Mouse (Mus musculus) common myeloid progenitor, adult 5-6 weeks (primary cell): ENCODE measurements around the gene Ccdc88b. TPM values are rescaled to one million over a fixed set of nuclear protein-coding genes. Genes with fewer than 3 reads are reported as not detected.
"Not testable (repeated sequence)": the region's sequence is repeated elsewhere in the genome, so short reads cannot be mapped to it uniquely, and the experiment has no call there.

Experiments used
- ATAC-seq: replicated peaks from 2 replicates; pipeline ENCODE4 v1.8.0; 2016; ENCODE audit warnings: low read depth, mild to moderate bottlenecking, moderate TSS enrichment, inconsistent platforms; ENCODE audit not compliant: poor library complexity, severe bottlenecking
- total RNA-seq: library from RNA; stranded (forward); fragments of 200-1000, 187-1606 nt; gene quantifications from 2 replicates; pipeline ENCODE4 v1.2.3, GENCODE M21; 2017

The Ccdc88b gene
- 29.1 and 65.5 TPM in 2 replicates for total RNA-seq

DNA sequence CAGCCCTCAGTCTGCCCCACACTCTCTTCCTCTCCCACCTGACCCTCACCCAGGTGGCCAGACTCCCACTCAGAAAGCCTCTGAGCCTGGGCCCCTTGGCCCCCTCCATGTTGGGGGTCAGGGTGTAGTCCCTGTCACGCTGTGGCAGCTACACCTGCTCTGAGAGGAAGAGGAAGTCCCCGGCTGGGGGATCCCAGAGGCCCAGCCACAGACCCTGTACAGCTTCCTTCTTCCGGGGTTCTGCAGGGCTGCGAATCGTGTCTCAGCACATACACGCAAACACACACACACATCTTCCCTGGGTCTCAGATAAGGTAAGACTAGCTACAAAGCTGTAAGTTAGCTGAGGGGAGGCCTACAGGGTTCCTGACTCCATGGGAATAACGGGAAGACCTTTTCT lies at the start of gene Ccdc88b:
Gene Ccdc88b (minus strand): TSS at position 181 of the 400 bp plus-strand sequence.
- peak; percentile 81 for ATAC-seq

DNA sequence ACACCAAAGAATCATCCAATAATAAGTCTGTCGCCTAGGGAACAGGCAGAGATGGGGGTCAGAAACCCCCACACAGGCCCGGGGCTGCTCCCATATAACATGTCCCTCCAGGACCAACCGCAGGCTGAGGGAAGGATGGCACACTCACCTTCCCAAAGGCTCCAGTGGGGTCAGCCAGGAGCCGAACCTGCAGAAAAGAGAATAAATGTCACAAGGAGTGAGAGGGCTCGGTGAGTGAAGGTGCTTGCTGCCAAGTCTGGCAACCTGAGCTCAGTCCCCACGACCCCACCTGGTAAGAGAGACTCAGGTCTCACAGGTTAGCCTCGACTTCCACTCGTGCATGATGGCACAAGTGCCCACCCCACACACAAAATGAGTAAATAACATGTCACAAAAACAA lies 49.1 kb upstream of the Ccdc88b start:
- ATAC-seq, result no peak

DNA sequence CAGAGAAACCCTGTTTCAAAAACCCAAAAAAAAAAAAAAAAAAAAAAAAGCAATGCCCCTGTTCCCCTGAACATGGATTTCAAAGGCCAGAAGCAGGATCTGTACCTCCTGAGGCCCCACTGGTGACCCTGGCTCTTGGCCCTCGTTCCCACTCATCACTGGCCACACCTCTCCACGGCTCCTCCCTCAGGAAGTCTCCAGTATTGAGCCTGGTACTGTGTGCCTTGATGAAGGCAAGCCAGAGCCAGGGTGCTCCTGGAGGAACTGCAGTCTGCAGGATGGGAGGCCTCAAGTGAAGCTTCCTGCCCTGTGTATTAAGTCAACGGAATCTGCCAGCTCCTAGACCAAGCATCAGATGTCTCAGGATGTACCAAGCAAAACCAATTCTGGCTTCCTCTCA lies 48.2 kb upstream of the Ccdc88b start:
- ATAC-seq, result no peak

DNA sequence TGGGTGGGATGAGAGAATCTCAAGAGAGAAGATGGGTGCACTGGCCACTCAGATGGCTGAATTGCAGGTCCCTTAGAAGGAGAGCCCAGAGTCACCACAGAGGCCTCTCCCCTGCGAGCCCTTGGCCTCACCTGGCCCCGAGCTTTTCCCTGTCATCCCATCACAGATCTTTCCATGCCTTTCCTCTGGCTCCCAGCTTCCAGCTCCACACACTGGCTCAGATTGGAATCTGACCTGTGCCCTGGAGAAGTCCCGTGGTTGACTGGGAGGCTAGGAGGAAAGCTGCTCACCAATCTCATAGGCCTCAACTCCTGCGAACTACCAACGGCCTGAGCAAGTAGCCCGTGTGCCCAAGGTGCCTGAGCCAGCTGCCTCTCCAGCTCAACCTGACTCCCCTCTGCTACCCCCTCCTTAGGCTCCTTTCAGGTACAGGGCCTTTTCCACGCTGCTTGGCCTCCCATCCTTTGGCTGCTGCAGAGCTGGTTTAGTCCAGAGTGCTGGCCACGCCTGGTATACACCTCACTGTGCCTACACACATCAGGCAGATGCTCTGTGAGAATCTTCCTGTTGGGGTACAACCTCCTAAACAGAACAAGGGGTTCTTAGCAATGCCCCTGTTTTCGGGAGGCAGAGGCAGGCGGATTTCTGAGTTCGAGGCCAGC lies 47.6 kb upstream of the Ccdc88b start:
- no peak for ATAC-seq

DNA sequence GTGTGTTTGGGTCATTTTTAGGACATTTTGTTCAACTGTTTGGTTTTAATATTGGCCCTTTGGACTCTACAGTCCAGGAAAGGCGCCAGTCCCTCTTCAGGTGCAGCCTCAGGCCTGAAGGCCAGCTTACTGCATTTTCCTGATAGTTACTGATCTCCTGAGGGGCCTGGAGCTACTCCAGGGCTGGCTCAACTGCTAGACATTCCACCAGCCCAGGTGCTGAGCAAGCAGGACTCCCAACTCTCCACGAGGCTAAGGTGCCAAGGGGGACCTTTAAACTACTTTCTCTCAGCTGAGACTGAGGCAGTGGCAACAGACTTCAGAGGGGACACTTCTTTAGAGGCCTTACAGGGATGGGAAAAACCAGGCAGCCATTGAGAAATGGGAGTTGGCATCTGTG lies 46.8 kb upstream of the Ccdc88b start:
- no peak for ATAC-seq

DNA sequence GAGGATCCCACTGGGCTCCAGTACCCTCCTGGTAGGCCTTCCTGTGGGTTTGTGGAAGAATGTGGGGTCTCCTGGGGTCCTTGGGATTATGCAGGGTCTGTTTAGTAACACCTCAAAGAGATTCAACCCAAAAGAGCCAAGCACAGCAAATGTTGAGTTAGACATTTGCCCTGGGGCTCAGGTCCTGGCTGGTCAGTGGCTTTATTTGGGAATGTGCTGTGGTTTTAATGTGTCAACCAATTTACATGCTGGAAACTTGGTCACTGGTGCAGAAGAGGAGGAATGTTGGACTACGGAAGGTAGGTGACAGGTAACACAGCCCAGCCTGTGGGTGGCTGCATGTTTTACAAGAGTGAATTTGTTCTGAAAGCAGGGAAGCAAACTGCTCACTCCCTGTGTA lies 45.0 kb upstream of the Ccdc88b start:
- ATAC-seq, result no peak

DNA sequence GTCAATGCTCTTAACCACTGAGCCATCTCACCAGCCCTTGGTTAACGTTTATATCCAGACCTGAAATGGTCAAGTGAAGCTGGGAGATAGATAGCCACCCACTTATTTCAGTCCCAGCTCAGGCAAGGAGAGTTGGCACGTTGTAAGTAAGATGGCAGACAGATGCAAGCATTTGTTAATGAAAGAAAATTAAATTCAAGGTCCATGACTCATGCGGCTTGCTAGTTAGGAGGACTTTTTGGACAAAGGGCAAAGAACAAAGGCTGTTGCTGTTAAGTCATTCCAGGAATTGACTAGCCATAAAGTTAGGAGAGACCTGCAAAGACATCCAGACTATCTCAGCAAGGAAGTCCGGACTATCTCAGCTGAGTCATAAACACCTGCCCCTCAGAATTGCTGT lies 41.6 kb upstream of the Ccdc88b start:
- no peak for ATAC-seq

DNA sequence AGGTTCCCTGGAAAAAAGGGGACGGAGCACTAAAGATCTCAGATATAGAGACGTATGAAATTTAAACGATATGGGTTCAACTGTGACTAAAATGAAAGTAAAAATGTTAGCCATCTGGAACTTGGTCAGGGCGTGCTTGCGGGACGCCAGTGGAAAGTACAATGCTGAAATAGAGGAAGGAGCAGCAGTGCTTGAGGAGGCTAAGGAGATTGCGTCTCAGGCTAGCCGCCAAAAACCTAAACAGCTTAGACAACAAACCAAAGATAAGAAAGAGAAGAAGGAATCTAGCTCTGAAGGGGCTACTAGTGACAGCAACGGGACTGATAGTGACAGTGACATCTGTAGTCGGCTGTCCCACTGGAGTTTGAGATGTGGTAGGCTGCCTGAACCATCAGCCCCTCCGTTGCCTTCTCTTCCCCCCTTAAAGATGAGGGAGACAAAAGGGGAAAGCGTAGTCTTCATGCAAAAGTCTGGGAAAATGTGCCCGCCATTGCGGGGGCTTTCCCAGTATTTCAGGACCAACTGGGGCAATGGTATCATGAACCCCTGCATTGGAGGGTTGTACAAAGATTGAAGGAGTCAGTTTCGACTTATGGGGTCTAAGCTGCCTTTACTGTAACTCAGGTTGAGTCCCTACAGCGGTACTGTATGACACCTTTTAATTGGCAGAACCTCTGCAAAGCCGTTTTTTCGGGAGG lies 37.7 kb upstream of the Ccdc88b start:
- ATAC-seq, result not testable (repeated sequence)

DNA sequence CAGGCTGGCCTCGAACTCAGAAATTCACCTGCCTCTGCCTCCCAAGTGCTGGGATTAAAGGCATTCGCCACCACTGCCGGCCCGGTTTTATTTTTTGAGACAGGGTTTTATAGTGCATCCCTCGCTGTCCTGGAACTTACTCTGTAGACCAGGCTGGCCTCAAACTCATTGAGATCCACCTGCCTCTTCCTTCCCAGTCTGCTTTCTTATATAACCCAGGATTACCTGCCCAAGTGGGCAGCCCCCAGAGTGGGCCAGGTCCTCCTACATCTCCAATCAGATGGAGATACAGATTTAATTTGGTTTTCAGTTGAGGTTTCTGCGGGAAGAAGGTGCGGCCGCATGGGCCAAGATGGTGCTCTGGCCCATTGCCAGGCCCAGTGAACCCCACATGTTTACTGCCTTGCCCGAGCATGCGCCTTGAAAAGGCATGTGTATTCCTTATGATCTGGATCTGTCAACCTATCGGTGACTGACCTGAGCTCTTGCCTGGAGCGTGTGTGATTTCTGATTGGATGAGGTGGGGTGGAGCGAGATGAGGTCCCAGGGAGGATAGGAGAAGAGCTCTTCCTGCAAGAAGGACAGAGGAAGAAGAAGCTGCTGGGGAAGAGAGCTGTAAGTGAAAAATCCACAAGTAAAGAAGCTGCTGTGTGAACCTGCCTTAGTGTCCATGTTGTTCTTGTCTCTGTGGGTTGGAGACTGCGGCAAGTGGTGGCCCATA lies 35.9 kb upstream of the Ccdc88b start:
- ATAC-seq, result no peak

DNA sequence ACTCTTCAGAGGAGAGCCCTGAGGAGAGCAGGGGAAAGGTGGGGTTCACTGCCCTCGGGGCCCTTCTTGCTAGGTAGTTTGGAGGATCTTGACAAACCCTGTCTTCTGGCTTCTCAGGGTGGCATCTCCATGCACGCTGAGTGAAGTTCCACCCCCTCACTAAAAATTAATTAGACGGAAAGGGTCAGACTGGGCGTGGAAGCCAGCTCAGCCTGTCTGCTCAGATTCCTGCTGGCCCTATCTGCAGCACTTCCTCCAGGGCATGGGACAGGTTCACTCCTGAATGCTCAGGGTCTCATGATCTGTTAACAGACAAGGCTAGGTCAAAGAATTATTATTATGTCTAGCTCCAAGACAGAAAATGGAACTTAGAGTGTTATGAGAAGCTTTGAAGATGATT lies 34.5 kb upstream of the Ccdc88b start:
- ATAC-seq, result no peak

DNA sequence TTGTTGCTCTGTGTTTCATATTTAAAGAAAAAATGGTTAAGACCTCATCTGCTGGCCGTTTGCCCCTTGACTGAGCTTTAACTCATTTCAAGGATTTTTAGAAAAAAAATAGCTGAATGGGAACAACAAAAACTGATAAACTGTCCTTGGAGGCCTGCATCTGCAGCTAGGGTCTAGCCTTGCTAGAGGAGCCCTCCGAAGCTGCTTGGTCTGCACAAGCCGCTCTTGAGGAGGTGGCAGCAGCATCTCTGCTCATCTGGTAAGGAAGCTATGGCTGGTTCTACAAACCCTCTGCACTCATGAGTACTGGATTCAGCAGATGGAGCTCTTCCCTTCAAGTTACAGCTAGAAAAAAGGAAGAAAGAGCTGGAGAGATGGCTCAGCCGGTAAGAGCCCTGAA lies 20.0 kb upstream of the Ccdc88b start:
- ATAC-seq, result no peak

DNA sequence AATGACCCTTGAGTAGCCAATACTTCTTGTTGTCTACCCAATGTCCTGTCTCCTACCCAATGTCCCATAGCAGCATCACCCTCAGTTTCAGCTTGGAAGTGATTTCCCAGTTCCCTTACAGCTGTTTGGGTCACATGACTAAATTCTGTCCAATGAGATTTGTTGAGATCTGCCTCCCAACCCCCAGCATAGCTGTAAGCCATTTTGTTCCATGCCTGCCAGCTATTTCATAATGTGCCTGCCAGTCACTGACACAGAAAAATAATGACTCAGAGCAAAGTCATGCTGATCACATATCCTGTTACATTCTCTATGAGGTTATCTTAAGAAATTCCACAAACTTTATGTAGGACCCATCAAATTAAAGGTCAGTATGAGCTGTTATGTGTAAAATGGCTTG lies 18.8 kb upstream of the Ccdc88b start:
- no peak for ATAC-seq

DNA sequence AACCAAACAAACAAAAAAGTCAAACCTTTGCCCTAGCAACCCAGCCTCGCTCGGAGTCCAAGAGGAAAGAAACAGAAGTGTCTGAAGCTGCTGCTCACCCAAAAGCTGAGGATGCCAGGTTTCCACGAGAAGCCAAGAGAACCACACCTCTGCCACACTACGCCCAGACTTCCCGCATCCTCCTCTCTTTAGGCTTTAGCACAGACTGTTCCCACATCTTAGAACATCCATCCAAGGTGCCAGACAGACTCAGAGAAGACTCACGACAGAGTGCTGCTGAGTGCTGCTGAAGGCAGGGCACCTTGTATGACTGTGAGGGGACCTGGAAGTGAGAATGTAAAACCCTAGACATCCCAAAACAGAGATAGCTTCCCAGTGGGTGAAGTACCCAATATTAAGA lies 17.8 kb upstream of the Ccdc88b start:
- no peak for ATAC-seq

DNA sequence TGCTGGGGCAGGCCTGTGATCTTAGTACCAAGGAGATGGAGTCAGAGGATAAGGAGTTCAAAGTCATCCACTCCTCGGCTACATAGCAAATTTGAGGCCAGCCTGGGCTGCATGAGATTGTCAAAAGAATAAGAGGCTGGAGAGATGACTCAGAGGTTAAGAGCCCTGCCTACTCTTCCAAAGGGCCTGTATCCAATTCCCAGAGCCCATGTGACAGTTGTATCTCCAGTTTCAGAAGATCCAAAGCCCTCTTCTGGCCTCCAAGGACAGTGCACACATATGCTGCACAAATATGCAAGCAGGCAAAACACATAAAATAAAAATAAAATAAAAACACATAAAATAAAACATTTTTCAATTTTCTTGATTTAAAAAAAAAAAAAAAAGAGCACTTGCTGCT lies 16.2 kb upstream of the Ccdc88b start:
- ATAC-seq, result no peak

DNA sequence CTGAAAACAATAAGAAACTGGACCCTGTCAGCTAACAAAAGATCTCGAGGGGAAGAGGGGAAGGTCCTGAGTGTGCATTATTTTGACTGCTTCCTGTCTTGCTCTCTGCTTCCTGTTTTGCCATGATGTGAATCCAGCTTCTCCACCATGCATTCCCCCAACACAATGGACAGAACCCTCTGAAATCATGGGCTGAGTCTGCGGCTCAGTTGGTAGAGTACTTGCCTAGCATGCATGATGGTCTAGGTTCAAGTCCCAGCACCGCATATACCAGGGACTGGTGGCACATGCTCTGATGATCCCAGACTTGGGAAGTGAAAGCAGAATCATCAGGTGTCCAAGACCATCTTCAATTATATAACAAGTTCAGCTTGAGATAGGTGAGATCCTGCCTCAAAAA lies 14.7 kb upstream of the Ccdc88b start:
- ATAC-seq, result no peak

DNA sequence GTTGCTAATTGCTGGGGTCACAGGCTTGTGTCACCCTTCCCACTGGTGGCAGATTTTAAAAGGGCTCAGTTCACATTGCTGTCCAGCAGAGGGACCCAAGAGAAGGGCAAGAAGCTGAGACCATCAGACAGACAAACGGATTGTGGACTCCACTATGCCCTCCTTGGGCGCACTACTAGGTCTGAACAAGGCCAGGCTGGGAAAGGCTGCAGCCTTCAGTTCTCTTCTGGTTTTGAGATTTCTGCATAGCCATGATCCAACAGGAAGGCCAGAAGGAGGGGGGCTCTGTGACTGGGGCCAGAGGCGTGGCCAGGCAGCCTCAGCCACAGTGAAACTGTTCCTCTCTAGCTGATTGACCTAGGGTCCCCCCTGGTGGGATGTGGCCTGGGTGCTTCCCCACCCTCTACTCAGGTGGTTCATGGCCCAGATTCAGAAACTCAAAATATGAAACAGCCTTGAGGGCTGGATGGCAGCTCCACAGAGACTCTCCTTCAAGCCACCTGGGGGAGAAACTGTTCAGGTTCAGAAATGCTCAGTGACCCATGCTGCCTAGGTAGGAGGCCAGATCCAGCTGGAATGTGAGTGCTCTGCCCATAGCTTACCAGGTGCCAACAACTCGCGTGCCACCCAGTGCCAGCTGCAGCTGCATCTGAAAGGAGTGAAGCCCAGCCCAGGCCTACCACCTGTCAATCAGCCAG lies 13.7 kb upstream of the Ccdc88b start:
- peak; percentile 79 for ATAC-seq

DNA sequence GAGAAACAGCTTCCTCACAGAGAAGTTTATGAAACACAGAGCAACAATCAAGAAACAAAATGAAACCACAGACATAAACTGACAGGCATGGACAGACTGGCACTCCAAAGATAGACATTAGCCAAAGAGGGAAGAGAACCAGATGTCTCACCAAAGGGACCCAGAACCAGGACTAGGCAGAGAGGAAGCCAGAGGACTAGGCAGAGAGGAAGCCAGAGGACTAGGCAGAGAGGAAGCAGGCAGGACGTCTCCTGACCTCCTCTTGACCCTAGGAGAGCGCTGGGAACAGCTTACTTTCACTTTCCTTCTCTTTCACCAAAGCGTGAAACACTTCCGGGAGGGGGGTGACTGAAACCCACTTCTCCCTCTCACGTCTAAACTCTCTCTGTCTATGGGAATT lies 11.3 kb upstream of the Ccdc88b start:
- ATAC-seq, result peak; percentile 90

DNA sequence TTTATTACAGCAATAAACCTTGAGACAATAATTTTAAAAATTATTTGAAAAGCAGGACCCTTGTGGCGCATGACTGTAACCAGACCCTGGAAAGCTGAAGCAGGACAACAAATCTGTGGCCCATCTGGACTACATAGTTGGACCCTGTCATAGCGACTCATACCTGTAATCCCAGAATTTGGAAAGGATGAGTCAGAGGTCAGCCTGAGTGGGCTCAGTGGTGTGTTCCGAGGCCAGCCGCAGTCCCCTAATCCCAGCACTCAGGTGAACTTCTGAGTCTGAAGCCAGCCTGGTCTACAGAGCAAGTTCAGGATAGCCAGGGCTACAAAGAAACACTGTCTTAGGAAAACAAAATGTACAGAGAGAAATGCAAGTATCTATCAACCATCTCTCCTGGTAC lies 3.4 kb upstream of the Ccdc88b start:
- ATAC-seq, result no peak

DNA sequence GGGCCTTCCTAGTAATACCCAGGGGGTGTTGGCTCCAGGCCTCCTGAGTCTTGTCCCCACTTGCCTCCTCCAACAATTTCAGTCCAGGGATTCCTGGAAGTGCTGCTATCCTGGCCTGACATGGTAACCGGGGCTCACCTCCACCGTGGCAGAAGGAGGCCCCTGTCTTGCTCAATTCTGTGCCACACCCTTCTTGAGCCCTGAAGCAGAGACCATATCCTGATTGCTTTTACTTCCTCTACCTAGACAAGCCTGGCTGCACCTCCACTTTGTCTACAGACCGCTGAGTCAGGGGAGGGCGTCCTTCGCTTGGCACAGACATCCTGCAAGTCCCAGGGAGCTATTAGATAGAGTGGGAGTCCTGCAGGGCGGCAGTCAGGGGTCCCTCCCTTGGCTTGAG lies 2.7 kb upstream of the Ccdc88b start:
- no peak for ATAC-seq

DNA sequence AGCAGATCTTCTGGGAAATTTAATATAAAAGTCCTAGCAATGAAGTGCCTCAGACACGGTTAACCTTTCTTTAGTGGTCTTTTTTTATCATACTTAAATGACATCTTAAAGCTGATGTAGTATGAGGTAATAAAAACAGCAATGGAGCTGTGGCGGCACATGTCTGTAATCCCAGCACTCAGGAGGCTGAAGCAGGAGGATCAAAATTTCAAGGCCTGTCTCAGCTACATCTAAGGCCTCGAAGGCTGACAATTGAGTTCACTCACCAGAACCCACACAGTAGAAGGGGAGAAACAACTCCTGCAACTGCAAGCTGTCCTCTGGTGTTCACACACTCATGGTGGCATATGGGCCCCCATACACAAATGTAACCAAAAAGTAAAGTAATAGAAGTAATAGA lies 2.0 kb upstream of the Ccdc88b start:
- ATAC-seq, result no peak
